Mouse (Mus musculus) thymus, adult 2 months (tissue): ENCODE results near the gene Evi2a.

ENCODE experiments used
- CTCF ChIP-seq: fragments of 200-500 bp; IDR thresholded peaks from 2 replicates; pipeline ENCODE4 v1.5.1; 2012; ENCODE audit warnings: mild to moderate bottlenecking, control low read depth, low read length, moderate library complexity, borderline replicate concordance; ENCODE audit not compliant: control insufficient read depth, poor library complexity, insufficient read depth; ENCODE audit errors: extremely low read depth
- POLR2A ChIP-seq: fragments of 200-500 bp; IDR thresholded peaks from 2 replicates; pipeline ENCODE4 v1.6.1; 2012; ENCODE audit warnings: mild to moderate bottlenecking, low read length, control low read depth, moderate library complexity; ENCODE audit not compliant: control insufficient read depth, poor library complexity, insufficient read depth; ENCODE audit errors: extremely low read depth

DNA sequence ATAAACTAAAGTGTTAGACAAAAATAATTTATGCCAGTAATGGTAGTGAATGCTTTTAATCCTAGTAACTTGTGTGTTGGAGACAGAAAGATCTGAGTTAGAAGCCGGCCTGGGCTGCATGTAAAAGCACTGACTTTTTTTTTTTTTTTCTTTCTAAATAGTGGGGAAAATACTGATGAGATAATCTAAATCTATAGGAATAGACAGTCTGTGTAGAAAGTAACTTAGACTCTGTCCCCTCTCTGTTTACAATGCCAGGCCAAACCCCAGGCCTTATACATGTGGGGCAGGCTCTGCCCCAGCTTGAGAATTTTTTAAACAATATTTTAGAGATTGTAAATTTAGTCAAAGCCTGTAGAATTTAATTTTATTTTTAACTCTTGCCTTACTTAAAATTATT lies 7.5 kb downstream of the Evi2a start:
- TF ChIP-seq CTCF, result no peak
- no peak for TF ChIP-seq POLR2A
